Mouse (Mus musculus) cerebellum, postnatal 25 days (tissue): ENCODE data around the gene Dmbx1.
A peak's percentile ranks its signal among the peaks of the same experiment; 100 is the strongest.

Experiments
- DNase-seq, 2 experiments: peaks; one replicate each; pipeline ENCODE4 v3.0.0; 2021; ENCODE audit warnings: mixed read lengths in 2 of 2

The Dmbx1 gene

GRCm38 (mm10) chr4:115938276-115939160 lies 1.2 kb downstream of the Dmbx1 start:
- DNase-seq = peak; percentile 48 to 82

- DNase-seq = no peak
These were observed 2.4 kb downstream of the Dmbx1 start for GRCm38 (mm10) chr4:115937061-115937976.

GRCm38 (mm10) chr4:115936646-115937045 lies 3.1 kb downstream of the Dmbx1 start:
- DNase-seq = peak; percentile 10 to 12

GRCm38 (mm10) chr4:115935835-115936581 lies 3.7 kb downstream of the Dmbx1 start:
- peak; percentile 13 to 15 for DNase-seq

GRCm38 (mm10) chr4:115931556-115932088 lies 8.1 kb downstream of the Dmbx1 start:
- DNase-seq = peak; percentile 30 to 44

- DNase-seq = no peak
These were observed 12.1 kb downstream of the Dmbx1 start for GRCm38 (mm10) chr4:115927637-115928036.

- peak in 1 of 2 experiments; percentile 30 for DNase-seq
These were observed 16.4 kb downstream of the Dmbx1 start for GRCm38 (mm10) chr4:115923262-115923880.

GRCm38 (mm10) chr4:115922688-115923087 lies 17.0 kb downstream of the Dmbx1 start:
- DNase-seq = no peak

GRCm38 (mm10) chr4:115919911-115920310 lies 19.8 kb downstream of the Dmbx1 start:
- no peak for DNase-seq

- DNase-seq = no peak
These were observed 28.1 kb downstream of the Dmbx1 start for GRCm38 (mm10) chr4:115911586-115911985.

- DNase-seq = peak in 1 of 2 experiments; percentile 11
These were observed 31.1 kb downstream of the Dmbx1 start for GRCm38 (mm10) chr4:115908641-115909040.

- DNase-seq = no peak
These were observed 31.7 kb downstream of the Dmbx1 start for GRCm38 (mm10) chr4:115907994-115908393.

- DNase-seq = no peak
These were observed 32.9 kb downstream of the Dmbx1 start for GRCm38 (mm10) chr4:115906791-115907190.

- DNase-seq = peak in 1 of 2 experiments; percentile 15
These were observed 34.0 kb downstream of the Dmbx1 start for GRCm38 (mm10) chr4:115905701-115906100.

- DNase-seq = no peak
These were observed 35.4 kb downstream of the Dmbx1 start for GRCm38 (mm10) chr4:115904375-115904774.

GRCm38 (mm10) chr4:115902816-115903215 lies 36.9 kb downstream of the Dmbx1 start:
- DNase-seq = peak; percentile 82 to 90

GRCm38 (mm10) chr4:115897901-115898631 lies 41.7 kb downstream of the Dmbx1 start:
- peak; percentile 20 to 47 for DNase-seq

GRCm38 (mm10) chr4:115894281-115894680 lies 45.4 kb downstream of the Dmbx1 start:
- DNase-seq = no peak

GRCm38 (mm10) chr4:115890553-115890952 lies 49.2 kb downstream of the Dmbx1 start, which contains the start of gene 6430628N08Rik:
6430628N08Rik (plus strand) TSS chr4:115890665.
- DNase-seq = no peak

GRCm38 (mm10) chr4:115890066-115890465 lies 49.7 kb downstream of the Dmbx1 start:
- no peak for DNase-seq

- no peak for DNase-seq
These were observed 52.9 kb downstream of the Dmbx1 start for GRCm38 (mm10) chr4:115886875-115887274.
